Mouse (Mus musculus): ENCODE data around the gene Rnft1. TPM values are rescaled to one million over a fixed set of nuclear protein-coding genes. Genes with fewer than 3 reads are reported as not detected.

Rnft1 gene
- polyA plus RNA-seq, 1 experiment from 2014 or later, result 23.7 TPM

Other genes starting within 250 kb of the Rnft1 start
- 48.1 and 51.9 TPM in 2 replicates for gene Ints2, start 227.1 kb upstream of the Rnft1 start, polyA plus RNA-seq (2016; fragmentation: Nextera tagmentation; extraction: Ambion mirVana)
- gene Med13, start 127.1 kb upstream of the Rnft1 start, polyA plus RNA-seq (2016; fragmentation: Nextera tagmentation; extraction: Ambion mirVana), result 6.0 and 7.0 TPM in 2 replicates
- 56.2 and 58.3 TPM in 2 replicates for gene Rps6kb1, start 60.1 kb downstream of the Rnft1 start, polyA plus RNA-seq (2016; fragmentation: Nextera tagmentation; extraction: Ambion mirVana)
- gene Tubd1, start 60.3 kb downstream of the Rnft1 start, polyA plus RNA-seq (2016; fragmentation: Nextera tagmentation; extraction: Ambion mirVana), result 13.0 and 14.8 TPM in 2 replicates
- gene Vmp1, start 199.2 kb downstream of the Rnft1 start, polyA plus RNA-seq (2016; fragmentation: Nextera tagmentation; extraction: Ambion mirVana), result 96.7 and 105 TPM in 2 replicates
- gene Ptrh2, start 199.3 kb downstream of the Rnft1 start, polyA plus RNA-seq (2016; fragmentation: Nextera tagmentation; extraction: Ambion mirVana), result 40.8 and 42.9 TPM in 2 replicates